Comparison of ENCODE assay signal across 8 mouse cellular contexts in genomic region chr11:57802511-57802870, GRCm38 (mm10). TPM values are rescaled to one million over a fixed set of nuclear protein-coding genes. Genes with fewer than 3 reads are reported as not detected.
DNase-seq lines count a peak whose midpoint lies in the region; ATAC-seq and TF ChIP-seq lines count a peak whose summit lies in the region.

No protein-coding gene starts in this region.

- DNase-seq in cerebellum, adult 11-12 months, result peak; percentile 23
- peak; percentile 37 for DNase-seq in 416B (ENCODE audit: low read depth)
- peak; percentile 62 for DNase-seq in brain, embryonic 14.5 days (ENCODE audit: low read depth)
- DNase-seq in limb, embryonic 14.5 days (ENCODE audit: low spot score), result no peak
- DNase-seq in urinary bladder, postnatal 14 days (ENCODE audit: low spot score), result no peak

- TF ChIP-seq POLR2A in brain, embryonic 14.5 days (IDR thresholded peaks at IDR 0.05; ENCODE audit: borderline replicate concordance, extremely low read depth, insufficient read depth, insufficient read length, poor library complexity, severe bottlenecking), result no peak
- no peak for TF ChIP-seq POLR2A in limb, embryonic 14.5 days (IDR thresholded peaks at IDR 0.05; ENCODE audit: borderline replicate concordance, extremely low read depth, insufficient read depth, insufficient read length)
- TF ChIP-seq POLR2A in small intestine, adult 2 months (IDR thresholded peaks at IDR 0.05; ENCODE audit: low read depth, low read length), result no peak

- peak overlapping the region; percentile 74 for H3K4me3 ChIP-seq in heart, embryonic 13.5 days
- peak overlapping the region; percentile 94 for H3K4me3 ChIP-seq in limb, embryonic 14.5 days (replicated peaks; ENCODE audit: low read length)
- H3K4me3 ChIP-seq in small intestine, adult 2 months (ENCODE audit: low read depth, low read length), result peak overlapping the region; percentile 83

- H3K27ac ChIP-seq in heart, embryonic 13.5 days (replicated peaks), result peak overlapping the region; percentile 85
- no peak overlapping the region for H3K27ac ChIP-seq in limb, embryonic 14.5 days (replicated peaks; ENCODE audit: low read depth, low read length)
- H3K27ac ChIP-seq in small intestine, adult 2 months (ENCODE audit: insufficient read depth, low read depth, low read length), result no peak overlapping the region

- peak overlapping the region; percentile 96 for H3K9ac ChIP-seq in heart, embryonic 13.5 days
- H3K9ac ChIP-seq in limb, embryonic 14.5 days (ENCODE audit: low read depth, low read length, severe bottlenecking), result peak overlapping the region; percentile 89

- H3K4me2 ChIP-seq in heart, embryonic 13.5 days, result peak overlapping the region; percentile 99
- H3K4me2 ChIP-seq in limb, embryonic 14.5 days (replicated peaks; ENCODE audit: low read depth, low read length, severe bottlenecking), result peak overlapping the region; percentile 98

- peaks cover 11% of the 10 kb centered on the region for H3K36me3 ChIP-seq in heart, embryonic 13.5 days
- peaks cover 12% of the 10 kb centered on the region for H3K36me3 ChIP-seq in limb, embryonic 14.5 days (ENCODE audit: control insufficient read depth, insufficient read depth, low read length)
- H3K36me3 ChIP-seq in small intestine, adult 2 months (ENCODE audit: control insufficient read depth, insufficient read depth, low read length), result peaks cover 5% of the 10 kb centered on the region

- WGBS in heart, embryonic 13.5 days, result under 1% methylated on average over 18 of the region's 18 CpGs
- 0% methylated on average over 18 of the region's 18 CpGs for WGBS in limb, embryonic 14.5 days
- under 1% methylated on average over 18 of the region's 18 CpGs for WGBS in small intestine, adult 2 months

- no peak for ATAC-seq in cerebellum, adult (ENCODE audit: insufficient number of reproducible peaks, low FRiP score, low TSS enrichment)
- no peak for ATAC-seq in heart, embryonic 13.5 days (ENCODE audit: extremely low read depth, insufficient number of reproducible peaks, low FRiP score, low TSS enrichment)
- ATAC-seq in limb, embryonic 14.5 days (ENCODE audit: low FRiP score, low read depth), result no peak

- no peaks in the 10 kb centered on the region for H3K27me3 ChIP-seq in heart, embryonic 13.5 days (replicated peaks)
- H3K27me3 ChIP-seq in limb, embryonic 14.5 days (ENCODE audit: control insufficient read depth, insufficient read depth, low read length), result no peaks in the 10 kb centered on the region
- H3K27me3 ChIP-seq in small intestine, adult 2 months (ENCODE audit: control insufficient read depth, insufficient read depth, low read length), result no peaks in the 10 kb centered on the region

- no peaks in the 10 kb centered on the region for H3K9me3 ChIP-seq in heart, embryonic 13.5 days
- H3K9me3 ChIP-seq in limb, embryonic 14.5 days (ENCODE audit: control insufficient read depth, low read length), result no peaks in the 10 kb centered on the region

- peaks cover 31% of the 10 kb centered on the region for H3K4me1 ChIP-seq in heart, embryonic 13.5 days
- peaks cover 21% of the 10 kb centered on the region for H3K4me1 ChIP-seq in limb, embryonic 14.5 days (ENCODE audit: control insufficient read depth, insufficient read depth, low read length)
- peaks cover 6% of the 10 kb centered on the region; the same call in 1 of the 2 replicates for H3K4me1 ChIP-seq in small intestine, adult 2 months (ENCODE audit: control insufficient read depth, insufficient read depth, insufficient read length, low read length)

- no peak for TF ChIP-seq CTCF in brain, embryonic 14.5 days (IDR thresholded peaks at IDR 0.05; ENCODE audit: borderline replicate concordance, extremely low read depth, insufficient read depth, insufficient read length)
- TF ChIP-seq CTCF in small intestine, adult 2 months (IDR thresholded peaks at IDR 0.05; ENCODE audit: extremely low read depth, insufficient read length, insufficient replicate concordance, low read depth, low read length), result no peak

RNA-seq across cellular contexts. Expression of gene Sap30l, which starts 1.1 kb away (rescaled TPM):
- 29.3 and 30.9 TPM in 2 replicates for polyA plus RNA-seq in brain, embryonic 14.5 days (2012; rRNA removed)
- polyA plus RNA-seq in heart, embryonic 13.5 days (2015; fragmentation: Nextera tagmentation; extraction: Ambion mirVana), result 6.9 and 7.1 TPM in 2 replicates
- polyA plus RNA-seq in limb, embryonic 14.5 days (2012; rRNA removed), result 27.3 and 31.4 TPM in 2 replicates
- polyA plus RNA-seq in limb, embryonic 14.5 days (2014; fragmentation: Nextera tagmentation; extraction: Ambion mirVana), result 20.7 and 21.7 TPM in 2 replicates
- polyA plus RNA-seq in small intestine, adult 2 months (2012; rRNA removed), result 34.1 and 107 TPM in 2 replicates

RNA-seq across cellular contexts. Expression of gene Hand1, which starts 30.1 kb away (rescaled TPM):
- polyA plus RNA-seq in brain, embryonic 14.5 days (2012; rRNA removed), result 0.04 TPM in 1 of 2 replicates, not detected in the other
- 19.7 and 24.3 TPM in 2 replicates for polyA plus RNA-seq in heart, embryonic 13.5 days (2015; fragmentation: Nextera tagmentation; extraction: Ambion mirVana)
- polyA plus RNA-seq in limb, embryonic 14.5 days (2012; rRNA removed), result 2.2 and 2.6 TPM in 2 replicates
- polyA plus RNA-seq in limb, embryonic 14.5 days (2014; fragmentation: Nextera tagmentation; extraction: Ambion mirVana), result 1.6 and 1.7 TPM in 2 replicates
- polyA plus RNA-seq in small intestine, adult 2 months (2012; rRNA removed), result 4.6 and 10.1 TPM in 2 replicates

Comparison
In these comparisons a context has a peak if more than half of its experiments do, and no peak if none do; other contexts are left out.
1. DNase-seq: peak in cerebellum, adult 11-12 months (single experiment), 416B (single experiment) and brain, embryonic 14.5 days (single experiment); none in limb, embryonic 14.5 days (single experiment) and urinary bladder, postnatal 14 days (single experiment).
2. Peak in every context shown above with its lines, with median percentiles within 50 percentile points of each other: H3K4me3 ChIP-seq.